Mouse (Mus musculus) right cerebral cortex, postnatal 25 days (tissue): ENCODE results near the gene BC030870.

Experiments
- DNase-seq: peaks from one replicate; pipeline ENCODE4 v3.0.0; 2022

Gene BC030870

DNA sequence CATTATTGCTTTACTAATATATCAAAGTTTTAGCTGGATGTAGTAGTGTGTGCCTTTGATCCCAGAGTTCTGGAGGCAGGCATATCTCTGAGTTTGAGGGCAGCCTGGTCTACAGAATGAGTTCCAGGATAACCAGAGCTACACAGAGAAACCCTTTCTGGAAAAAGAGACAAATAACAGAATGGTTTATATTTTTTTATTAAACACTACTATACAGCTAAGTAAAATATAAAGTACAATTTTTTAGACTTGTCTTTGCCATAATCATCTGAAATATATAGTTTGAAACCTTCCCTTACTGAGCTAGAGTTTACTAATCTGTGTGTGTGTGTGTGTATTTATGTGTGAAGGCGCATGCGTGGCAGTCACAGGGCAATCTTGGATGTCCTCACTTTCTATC is 54.6 kb downstream of the BC030870 start, which contains the start of gene Gm10663:
Gene Gm10663 (plus strand): TSS at position 301 of the 400 bp plus-strand sequence.
- no peak for DNase-seq

DNA sequence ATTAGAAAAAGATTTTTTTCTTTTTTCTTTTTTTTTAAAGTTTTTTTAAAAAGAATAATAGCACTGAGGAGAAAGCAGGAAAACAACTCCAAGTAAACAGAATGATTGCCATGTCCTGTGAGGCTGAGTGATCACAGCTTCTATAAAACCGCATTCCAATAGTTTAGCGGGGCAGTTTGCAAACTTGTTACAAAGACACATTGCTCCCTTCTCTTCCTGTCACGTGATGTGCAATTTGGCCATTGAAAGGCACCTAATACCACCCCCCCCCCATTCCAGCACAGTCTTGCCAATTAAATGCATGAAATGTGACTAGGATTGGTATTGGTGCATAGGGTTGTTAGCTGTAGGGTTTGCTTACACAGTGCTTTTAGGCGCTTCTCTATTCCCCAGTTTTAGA is 58.4 kb downstream of the BC030870 start:
- no peak for DNase-seq

DNA sequence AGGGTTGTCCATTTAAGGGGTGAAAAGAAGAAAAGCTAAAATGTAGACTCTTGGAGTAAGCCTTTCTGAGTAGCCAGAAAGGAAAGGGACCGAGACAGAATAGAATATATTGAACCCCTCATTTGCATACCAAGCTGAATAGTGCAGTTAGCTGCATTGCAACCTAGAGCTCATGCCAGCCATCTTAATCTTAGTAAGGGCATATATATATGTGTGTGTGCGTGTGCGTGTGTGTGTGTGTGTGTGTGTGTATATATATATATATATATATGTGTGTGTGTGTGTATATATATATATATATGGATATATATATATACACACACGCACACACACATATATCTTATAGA is 60.9 kb downstream of the BC030870 start:
- DNase-seq, result no peak

DNA sequence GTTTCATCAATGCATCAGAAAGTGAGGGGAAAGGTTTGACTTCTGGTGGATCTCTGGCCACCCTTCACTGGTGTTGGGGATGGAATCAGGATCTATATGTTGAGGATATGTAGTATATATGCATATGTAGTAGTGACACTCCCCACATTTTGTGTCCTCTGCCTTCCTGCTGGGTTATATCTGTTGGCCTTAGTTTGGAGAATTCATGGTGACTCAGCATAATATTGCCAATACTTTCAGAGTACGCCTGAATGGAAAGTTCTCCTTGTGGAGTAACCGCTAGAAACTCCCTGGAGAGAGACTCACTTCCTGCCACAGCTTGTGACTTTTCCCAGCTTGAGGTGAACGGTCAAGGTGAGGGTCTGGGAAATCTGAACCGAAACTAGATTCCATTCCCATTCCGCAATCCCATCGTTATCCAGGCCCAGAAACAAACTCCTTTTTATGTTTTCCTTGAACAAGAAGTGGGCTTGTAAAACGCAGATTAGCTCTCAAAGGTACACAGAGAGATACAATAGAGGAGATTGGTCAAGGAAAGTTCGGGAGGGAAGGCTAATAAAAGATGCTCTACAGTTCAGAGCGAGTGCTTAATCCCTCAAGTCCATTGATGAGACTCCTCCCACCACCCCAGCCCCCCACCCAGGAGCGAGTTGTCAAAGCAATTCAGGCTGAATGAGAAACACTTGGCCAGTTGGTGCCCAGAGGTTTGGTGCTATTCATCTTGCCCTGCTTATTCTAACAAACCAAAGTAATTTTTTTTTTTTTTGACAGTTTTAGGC is 61.5 kb downstream of the BC030870 start:
- no peak for DNase-seq

DNA sequence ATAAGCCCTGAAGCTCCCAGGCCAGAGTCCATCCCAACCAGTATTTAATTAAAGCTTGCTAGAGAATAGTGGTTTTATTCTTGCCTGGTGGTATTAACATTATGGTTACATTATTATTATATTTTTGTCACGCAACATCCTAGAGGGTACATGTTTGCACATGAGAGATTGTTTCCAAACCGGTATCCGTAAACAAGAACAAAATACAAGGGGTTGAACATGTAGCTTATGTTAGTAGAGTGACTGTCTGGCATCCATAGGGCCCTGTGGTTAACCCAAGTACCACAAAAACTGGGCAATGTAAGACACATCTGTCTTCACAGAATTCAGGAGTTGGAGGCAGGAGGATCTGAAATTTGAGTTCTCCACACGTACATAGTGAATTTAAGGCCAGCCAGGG is 62.3 kb downstream of the BC030870 start:
- DNase-seq, result no peak

DNA sequence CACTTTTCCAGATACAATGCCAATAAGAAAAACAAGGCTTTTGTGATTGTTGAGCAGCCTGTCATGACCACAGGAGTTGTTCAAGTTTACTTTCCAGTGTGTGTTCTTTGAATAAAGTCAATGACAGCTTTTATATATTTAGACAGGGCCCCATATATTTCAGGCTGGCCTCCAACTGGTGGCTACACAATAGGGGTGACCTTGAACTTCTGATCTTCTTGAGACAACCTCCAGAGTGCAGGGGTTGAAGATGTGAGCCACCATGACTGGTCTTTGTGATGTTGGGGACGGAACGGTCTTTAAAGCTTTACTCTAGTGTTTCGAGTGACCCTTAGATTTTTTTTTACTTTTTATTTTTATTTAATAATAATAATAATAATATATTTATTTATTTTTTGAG is 63.7 kb downstream of the BC030870 start:
- no peak for DNase-seq

DNA sequence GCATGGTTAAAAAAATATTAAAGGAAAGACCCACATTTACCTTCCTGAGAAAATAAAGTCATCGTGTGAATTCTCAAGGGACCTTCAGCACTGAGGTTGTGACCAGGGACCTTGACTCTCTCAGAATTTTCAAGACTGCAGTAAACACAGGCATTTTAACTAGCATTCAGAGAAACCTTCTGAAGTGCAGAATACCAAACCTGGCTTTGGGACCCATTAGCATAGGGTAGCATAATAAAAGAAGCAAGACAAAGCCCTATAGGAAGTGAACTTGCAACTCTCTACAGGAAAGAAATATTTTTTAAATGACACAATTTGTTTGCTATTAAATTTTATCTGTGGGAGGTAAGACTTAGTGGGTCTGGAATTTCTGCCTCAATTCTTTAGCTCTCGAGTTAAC is 65.3 kb downstream of the BC030870 start:
- DNase-seq, result no peak

DNA sequence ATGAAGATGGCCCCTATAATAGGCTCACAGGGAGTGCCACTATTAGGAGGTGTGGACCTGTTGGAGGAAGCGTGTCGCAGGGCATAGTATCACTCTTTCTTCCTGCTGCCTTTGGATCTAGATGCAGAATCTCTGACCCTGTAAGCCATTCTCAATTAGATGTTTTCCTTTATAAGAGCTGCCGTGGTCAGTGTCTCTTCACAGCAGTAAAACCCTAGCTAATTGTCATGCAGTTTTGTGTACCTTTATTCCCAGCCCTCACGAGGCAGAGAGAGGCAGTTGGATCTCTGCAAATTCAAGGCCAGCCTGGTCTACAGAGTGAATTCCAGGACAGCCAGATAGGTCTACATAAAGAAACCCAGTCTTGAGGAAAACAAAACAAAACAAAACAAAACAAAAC is 67.2 kb downstream of the BC030870 start:
- DNase-seq, result no peak

DNA sequence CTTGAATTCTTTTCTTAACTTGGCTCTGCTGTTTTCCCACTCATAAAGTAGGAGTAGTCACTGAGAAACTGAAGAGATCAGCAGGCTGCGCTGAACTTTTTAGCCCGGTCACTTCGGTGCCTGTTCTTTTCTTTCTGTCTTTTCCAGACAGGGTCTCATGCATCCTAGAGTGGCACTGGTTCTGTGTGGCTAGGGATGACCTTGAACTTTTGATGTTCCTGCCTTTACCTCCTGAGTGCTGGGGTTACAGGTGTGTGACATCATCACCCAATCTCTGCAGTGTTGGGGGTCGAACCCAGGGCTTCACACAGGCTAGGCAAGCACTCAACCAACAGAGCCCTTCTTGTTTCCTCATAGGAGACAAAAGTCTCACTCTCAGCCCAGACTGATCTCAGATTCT is 72.6 kb downstream of the BC030870 start:
- DNase-seq, result no peak

DNA sequence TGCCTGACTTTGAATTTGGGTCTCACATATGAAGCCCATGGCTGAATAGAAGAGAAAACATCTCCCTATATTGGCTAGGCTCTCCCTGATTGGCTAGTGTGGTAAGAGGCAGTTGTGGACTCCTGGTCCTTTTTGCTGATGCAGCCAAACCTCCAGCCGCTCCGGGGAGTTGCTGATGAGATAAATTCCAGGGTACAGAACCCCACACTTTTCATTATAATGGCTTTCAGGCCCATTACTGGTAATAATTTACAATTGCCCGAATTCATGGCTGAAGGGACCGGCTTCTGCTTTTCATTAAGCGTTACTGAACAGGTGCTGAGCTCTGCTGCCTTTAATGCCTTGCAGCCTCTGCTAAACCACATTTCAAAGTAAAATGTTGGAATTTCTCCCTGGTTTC is 75.4 kb downstream of the BC030870 start:
- DNase-seq, result no peak

DNA sequence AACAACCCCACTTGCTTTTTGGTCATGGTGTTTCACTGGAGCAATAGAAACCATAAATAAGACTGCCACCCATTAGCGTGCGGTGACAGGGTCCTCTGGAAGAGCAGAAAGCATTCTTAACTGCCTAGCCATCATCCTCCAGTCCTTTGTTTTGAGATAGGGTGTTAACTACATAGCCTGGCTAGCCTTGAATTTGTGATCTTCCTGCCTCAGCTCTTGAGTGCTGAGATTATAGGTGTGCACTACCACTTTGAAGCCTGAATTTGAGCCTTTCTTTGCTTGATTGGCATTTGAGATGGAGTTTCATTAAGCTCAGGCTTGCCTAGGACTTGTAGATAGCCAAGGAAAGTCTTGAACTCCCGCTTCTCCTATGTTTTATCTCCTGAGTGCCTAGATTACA is 75.8 kb downstream of the BC030870 start:
- DNase-seq, result no peak

DNA sequence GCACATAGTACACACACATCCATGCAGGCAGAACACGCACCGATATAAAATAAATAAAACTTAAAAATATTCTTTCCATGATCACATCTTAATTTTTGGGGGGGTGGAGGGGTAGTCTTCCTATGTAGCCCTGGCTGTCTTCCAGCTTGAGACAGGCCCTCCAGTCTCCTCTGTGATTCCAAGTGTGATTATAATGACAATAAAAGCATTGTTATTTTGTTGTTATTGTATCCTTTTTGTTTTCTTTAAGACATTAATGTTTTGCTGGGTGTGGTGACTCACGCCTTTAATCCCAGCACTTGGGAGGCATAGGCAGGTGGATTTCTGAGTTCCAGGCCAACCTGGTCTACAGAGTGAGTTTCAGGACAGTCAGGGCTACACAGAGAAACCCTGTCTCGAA is 81.6 kb downstream of the BC030870 start:
- no peak for DNase-seq

DNA sequence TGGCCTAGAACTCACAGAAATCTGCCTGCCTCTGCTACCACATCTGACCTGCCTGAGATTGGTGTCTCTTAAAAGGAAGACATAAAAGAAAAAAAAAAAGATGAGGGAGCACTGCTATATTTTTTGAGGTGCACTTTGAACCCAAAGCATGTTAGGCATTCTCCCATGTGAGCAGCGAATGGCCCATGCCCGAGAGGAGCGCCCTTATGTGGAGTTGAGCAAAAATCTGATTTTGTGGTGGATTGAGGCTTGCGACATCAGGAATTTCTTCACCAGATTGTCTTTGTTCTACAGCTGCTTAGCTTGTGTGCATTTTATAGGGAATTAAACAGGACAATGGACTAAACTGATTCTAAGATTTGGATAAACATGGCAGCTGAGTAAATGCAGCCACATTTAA is 82.2 kb downstream of the BC030870 start:
- no peak for DNase-seq

DNA sequence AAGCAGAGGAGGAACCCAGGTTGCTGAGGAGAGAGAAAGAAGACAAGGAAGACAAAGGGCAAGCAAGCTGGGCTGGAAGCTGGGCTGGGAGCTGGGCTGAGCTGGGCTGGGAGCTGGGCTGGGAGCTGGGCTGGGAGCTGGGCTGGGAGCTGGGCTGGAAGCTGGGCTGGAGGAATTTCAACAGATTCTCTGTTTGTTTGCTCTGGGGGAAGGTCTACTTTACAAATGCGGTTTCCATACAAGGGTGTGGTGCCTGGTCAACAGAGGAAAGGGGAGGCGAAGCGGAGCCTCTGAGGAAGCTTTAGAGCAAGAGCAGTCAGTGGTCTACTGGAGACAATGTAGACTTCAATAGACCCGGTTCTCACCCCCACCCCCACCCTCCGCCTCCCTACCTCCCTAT is 82.8 kb downstream of the BC030870 start:
- DNase-seq, result no peak

DNA sequence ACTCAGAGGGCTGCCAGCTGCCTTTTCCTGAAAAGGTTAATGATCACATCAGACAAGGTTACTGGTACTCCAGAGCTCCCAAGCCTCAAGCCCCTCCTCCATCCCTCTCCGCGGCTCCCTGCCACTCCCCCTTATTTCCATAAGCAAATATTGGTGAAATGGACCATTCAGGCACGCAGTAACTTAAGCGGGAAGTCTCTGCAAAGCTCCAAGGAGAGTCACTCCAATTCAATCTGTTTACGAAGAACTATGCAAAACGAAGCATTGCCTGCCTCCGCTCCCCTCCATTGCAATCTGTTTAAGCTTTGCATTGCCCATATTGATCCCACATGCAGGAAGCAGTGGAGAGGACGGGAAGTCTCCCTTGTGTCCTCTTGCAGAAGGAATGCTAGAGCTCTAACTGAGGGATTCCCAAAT is 92.2 kb downstream of the BC030870 start, which contains the start of gene Apela:
Gene Apela (minus strand): TSS at position 220 of the 417 bp plus-strand sequence.
- peak; percentile 7 for DNase-seq
